Mouse (Mus musculus) gastrocnemius, adult 18-20 months (tissue): Measurements from ENCODE around the gene Inpp5a. TPM values are rescaled to one million over a fixed set of nuclear protein-coding genes. Genes with fewer than 3 reads are reported as not detected.

Experiments used
- DNase-seq: peaks from one replicate; pipeline ENCODE4 v3.0.0; 2021; ENCODE audit warnings: low spot score
- total RNA-seq, 2 experiments: library from RNA; stranded (reverse); gene quantifications; 2 replicates each; pipeline ENCODE4 v1.2.3; 2021

Gene Inpp5a
- total RNA-seq, 2 experiments from 2014 or later = 77.1 to 92.8 TPM

GRCm38 (mm10) chr7:139530591-139531427 is 141.9 kb downstream of the Inpp5a start:
- no peak for DNase-seq

- no peak for DNase-seq
Observed at GRCm38 (mm10) chr7:139531428-139531801, 142.5 kb downstream of the Inpp5a start.

- peak; percentile 52 for DNase-seq
Observed at GRCm38 (mm10) chr7:139536331-139536730, 147.4 kb downstream of the Inpp5a start.

DNA sequence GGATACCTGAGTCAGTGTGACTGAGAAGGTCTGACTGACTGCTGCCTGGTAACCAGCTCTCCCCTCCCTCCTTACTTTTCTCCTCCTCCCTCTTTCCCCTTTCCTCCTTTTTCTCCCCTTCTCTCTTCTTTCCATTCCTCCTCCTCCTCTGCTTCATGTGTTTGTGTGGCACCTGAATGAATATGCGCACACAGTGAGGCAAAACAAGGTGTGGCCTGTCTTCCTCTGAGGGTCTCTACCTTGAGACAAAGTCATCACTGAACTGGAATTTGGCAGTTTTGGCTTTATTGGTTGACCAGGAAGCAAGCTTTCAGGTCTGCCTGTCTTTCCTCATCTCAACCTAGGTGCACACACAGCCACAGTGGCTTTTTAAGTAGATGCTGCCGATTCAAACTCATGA is 147.9 kb downstream of the Inpp5a start:
- no peak for DNase-seq

- DNase-seq = no peak
Observed at GRCm38 (mm10) chr7:139537831-139538230, 148.9 kb downstream of the Inpp5a start.

GRCm38 (mm10) chr7:139538541-139538940 is 149.6 kb downstream of the Inpp5a start:
- DNase-seq = peak; percentile 61

DNA sequence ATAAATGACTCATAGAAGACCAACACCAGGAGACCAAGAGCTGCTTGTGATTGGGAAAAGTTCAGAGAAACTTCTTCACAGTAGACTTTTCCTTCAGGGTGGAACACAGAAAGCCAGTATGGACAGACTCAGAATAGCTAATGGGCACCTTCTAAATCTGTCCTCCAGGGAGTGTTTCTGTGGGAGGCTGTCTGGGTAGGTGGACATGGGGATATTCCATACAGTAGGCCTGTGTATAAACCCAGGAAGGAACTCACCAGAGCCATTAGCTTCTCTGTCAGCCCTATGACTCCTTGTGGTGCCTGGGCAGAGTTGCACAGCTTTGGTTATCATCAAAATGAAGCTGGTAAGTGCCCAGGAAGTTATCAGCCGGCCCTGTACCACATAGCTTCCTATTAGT is 151.7 kb downstream of the Inpp5a start:
- DNase-seq = no peak

- DNase-seq = no peak
Observed at GRCm38 (mm10) chr7:139541422-139541821, 152.5 kb downstream of the Inpp5a start.

DNA sequence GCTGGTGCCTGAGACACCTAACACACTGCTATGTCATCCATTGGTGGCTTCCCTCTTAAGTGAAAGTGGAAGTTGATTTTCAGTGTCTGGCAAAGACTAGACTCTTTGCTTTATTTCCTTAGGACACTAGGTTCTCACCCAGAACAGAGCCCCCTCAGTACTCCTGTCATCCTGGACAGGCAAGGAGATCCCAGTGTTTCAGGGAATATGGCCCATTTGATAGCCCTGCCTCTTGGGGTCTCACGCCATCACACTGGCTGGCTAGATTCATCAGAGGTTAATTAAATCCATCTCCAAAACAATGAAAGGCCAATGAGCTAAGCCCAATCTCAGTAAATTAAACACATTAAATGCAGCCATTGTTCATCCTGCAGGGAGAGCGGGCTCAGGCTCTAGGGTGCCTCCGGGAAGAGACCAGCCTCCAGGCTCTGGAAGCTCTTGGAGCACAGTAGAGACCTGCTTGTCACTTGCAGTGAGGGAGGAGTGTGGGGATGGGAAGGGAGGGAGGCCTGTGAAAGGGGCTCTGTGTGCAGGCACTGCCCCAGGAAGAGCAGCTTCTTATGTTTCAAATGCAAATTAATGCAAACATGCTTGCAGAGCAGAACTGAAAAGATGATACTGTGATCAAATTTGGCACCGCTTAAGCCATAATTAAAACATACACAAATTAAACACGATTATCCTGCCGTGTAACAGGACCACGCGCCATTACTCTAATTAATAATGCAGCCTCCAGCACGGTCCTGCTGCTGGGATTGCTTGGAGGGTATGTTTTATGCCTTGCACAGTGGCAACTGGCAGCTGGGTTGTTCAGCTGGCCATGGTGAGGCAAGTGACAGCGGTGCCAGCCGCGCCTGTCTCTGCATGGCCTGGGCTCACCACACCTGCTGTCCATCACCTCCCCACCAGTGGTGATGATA is 156.1 kb downstream of the Inpp5a start:
- no peak for DNase-seq

GRCm38 (mm10) chr7:139547325-139547724 is 158.4 kb downstream of the Inpp5a start:
- DNase-seq = no peak

DNA sequence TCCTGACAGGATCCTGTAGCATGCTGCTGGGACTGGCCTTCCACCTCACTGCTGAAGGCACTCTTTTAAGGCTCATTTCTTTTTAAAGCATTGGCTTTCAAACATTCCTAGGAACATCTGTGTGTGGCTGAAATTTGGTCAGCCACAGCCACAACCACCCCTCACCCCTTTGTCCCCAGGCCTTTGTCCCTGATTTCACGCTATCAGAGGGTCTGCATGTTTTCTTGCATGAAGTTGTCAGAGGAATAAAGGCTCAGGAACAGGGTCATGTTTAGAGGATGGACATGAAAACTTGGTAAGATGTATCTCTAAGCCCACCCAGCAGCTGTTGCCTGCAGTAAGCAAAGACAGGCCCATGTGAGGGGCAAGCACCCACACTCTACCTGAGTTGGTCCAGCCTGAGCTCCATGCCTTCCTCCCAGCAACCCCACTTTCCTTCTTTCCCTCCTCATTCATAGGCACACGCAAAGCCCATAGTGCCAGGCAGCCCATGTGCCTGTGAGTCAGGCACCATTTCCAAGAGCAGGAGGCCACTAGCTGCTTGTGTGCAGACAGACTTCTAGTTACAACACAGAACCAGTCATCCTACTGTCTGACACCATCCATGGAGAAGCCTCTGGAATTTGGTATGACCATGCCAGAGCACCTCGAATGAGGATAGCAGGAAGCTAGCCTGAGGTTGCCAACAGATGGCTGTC is 161.3 kb downstream of the Inpp5a start:
- DNase-seq = no peak

DNA sequence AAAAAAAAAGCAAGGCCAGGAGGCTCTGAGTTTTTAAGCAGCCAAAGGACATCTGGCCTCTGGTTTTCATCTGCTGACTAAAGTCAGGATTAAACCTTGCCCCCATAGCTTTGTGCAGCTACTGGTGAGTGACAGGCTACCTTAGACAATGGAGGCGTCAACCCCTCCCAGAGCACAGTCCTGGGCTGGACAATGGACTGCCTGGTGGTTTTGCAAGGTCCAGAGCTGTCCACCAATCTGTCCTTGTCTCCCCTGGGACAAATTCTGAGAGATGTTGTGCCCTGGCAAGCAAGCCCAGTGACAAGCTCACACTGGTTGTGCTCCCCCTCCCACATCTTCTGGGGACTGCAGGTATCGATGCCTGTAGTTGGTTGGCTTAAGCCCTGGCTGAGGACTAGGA is 162.6 kb downstream of the Inpp5a start:
- DNase-seq = no peak

GRCm38 (mm10) chr7:139556331-139556730 is 167.4 kb downstream of the Inpp5a start:
- DNase-seq = no peak

DNA sequence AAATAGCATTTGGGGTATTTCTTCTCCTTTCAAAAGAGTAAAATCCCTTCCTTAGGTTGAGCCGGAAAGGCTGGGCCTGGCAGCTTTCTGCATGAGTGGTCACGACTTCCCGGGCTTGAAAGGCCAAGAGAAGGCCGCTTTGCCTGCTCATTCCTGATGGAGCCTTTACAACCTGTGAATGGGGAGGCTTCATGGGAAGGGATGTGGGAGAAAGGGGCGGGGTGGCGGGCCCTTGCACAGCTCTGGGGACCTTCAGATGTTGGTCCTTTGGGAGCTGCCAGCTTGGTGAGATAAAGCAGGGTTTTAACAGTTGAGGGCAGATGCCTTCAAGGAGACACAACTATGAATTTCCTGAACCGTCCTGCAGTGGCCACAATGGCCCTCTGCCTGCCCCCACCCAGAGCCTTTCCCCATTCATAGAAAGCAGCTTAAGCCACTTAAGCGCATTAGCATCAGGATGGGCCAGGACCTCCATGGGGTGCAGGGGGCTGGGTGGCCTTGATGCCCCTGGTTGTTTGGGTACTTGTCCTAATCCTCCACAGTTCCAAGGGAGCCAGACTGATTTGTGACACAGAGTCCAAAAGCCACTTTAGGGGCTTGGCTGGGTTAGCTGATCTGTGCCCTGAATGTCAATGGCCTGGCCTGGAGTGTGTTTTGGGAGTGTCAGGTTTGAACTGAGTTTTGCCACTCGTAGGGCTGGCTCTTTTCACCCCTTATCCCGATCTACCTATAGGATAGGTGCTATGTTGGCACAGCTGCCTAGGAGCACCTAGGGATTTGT is 168.0 kb downstream of the Inpp5a start:
- no peak for DNase-seq

GRCm38 (mm10) chr7:139559659-139560058 is 170.8 kb downstream of the Inpp5a start:
- DNase-seq = no peak

GRCm38 (mm10) chr7:139563425-139563824 is 174.5 kb downstream of the Inpp5a start:
- no peak for DNase-seq

- DNase-seq = peak; percentile 67
Observed at GRCm38 (mm10) chr7:139564161-139564560, 175.3 kb downstream of the Inpp5a start.

DNA sequence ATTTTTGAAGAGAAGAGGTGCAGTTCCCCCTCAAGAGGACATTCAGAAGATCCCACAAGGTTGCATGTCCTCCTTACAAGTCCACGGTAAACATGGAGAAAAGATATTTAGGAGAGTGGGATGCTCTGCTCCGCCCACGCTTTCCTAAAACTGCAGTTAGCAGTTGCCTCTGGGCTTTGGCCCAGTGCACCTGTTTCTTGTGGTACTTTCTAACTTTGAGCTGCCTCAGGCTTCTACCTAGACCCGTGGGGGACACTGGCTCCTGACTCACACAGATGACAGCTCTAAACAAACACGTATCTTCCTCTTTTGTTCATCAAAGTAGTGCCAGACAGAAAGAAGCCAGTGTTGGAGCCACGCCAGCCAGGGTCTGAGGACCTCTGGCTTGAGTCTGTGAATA is 177.1 kb downstream of the Inpp5a start:
- DNase-seq = no peak

DNA sequence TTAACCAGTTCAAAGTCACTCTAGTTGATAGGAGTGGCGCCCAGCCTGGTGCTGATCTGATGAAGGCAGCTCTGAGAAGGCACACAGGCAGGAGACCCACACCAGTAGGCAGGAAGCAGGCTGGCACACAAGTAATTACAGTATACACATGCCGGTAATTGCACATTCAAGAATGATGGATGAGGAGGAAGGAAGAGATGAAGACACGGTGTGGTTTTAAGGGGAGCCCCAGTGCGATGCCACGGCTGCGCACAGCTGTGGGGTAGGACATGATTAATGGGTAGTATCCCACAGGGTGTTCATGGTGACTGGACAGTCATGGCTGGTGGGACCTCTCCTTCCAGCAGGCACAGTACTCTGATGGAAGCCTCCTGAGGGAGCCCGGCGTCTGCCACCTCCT is 177.6 kb downstream of the Inpp5a start:
- DNase-seq = no peak

DNA sequence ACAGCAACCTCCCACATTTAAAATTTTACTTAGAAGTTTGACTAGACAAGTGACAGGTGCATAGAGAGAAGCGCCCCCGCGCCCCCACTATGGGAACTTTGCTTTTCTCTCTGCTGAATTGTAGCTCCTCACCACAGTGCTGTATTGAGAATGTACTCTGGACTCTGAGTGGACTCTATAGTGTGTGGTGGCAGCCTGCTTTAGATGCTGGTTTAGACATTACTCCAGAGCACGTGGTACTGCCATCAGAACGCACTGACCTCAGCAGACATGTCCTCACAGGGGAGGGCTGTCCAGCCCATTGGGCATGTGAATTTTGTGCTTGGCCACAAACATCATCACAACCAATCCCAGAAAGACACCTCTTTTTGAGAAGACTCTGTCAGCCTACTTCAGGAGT is 181.9 kb downstream of the Inpp5a start:
- no peak for DNase-seq

DNA sequence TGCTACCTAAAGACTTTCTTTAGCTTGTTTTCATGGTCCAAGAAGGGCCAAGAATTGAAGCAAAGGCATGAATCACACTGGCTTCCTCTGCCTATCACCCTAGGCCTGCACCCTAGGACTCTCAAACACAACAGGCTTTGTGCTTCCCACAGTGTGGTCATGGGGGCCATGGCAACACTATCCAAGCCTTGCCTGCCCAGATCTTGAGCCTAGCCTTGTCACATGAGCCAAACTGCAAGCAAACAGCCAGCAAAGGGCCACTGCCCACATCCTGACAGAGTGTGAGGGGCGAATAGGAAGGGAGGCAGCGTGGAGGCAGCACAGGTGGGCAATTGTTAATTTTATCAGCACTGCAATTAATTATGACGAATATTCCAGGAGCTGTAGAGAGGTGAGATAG is 183.8 kb downstream of the Inpp5a start:
- DNase-seq = no peak
